Mouse (Mus musculus): ENCODE measurements around the gene Fubp1.

DNA sequence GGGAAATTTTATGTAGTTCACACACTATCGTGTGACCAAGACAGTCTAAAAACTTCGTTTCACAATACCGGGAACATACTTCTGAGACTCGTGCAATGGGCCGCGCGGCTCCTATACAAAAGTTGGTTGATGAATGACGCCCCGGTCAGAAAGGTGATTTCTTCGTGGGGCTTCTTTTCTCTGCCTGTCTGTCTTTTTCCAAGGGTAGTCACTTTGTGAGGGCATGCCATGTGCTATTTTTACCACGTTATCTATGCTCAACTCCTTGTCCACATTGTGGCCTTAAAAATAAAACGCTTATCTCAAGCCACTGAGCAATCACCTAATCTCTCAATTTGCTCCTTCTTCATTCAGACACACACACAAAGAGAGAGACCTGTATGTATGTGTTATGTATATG is 54.6 kb downstream of the Fubp1 start:
- TF ChIP-seq MAFK (IDR thresholded peaks at IDR 0.05; ENCODE audit: insufficient read depth, low read depth, low read length) (no peak), ZNF384 (IDR thresholded peaks at IDR 0.05; ENCODE audit: low read depth, low read length) (no peak), CHD2 (IDR thresholded peaks at IDR 0.05; ENCODE audit: low read depth, low read length) (no peak), HCFC1 (IDR thresholded peaks at IDR 0.05; ENCODE audit: borderline replicate concordance, insufficient read depth, low read length) (no peak)
